Mouse (Mus musculus): Measurements from ENCODE around the gene Cgnl1. TPM values are rescaled to one million over a fixed set of nuclear protein-coding genes. Genes with fewer than 3 reads are reported as not detected.

Cgnl1 gene
- polyA plus RNA-seq, 1 experiment from 2014 or later: 8.1 TPM

GRCm38 (mm10) chr9:71663421-71664217 lies 107.8 kb downstream of the Cgnl1 start:
- no peak overlapping the region for H3K27ac ChIP-seq (replicated peaks)
- no peak overlapping the region for H3K9ac ChIP-seq
- no peak for ATAC-seq (ENCODE audit: low read depth)
- peaks cover 22% of the 10 kb centered on the region; the same call in 1 of the 2 replicates for H3K4me1 ChIP-seq (replicated peaks)
- 73% methylated on average over 11 of the region's 11 CpGs for WGBS
- no peak overlapping the region for H3K4me3 ChIP-seq
- H3K4me2 ChIP-seq: no peak overlapping the region
- no peaks in the 10 kb centered on the region for H3K27me3 ChIP-seq
- H3K36me3 ChIP-seq: no peaks in the 10 kb centered on the region
- H3K9me3 ChIP-seq: no peaks in the 10 kb centered on the region

DNA sequence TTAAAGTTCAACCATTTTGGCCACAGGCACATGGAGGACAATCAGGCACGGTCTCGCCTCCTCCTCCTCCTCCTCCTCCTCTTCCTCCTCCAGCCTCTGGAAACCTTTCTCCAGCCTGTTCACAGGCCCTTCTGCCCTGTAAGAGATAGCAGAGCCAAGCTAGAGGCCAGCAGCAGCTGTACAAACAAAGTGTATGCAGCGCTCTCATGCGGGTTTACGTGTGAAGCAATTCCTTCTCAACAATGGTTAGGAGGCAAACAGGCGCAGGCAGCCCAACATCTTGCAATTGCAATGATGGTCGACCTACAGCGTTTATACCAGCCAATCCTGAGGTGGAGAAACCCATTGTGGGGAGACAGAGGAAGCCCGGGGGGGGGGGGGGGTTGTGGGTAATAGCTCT lies 110.9 kb downstream of the Cgnl1 start:
- ATAC-seq (ENCODE audit: low read depth): no peak
- no peak overlapping the region for H3K9ac ChIP-seq
- H3K4me2 ChIP-seq: no peak overlapping the region
- H3K4me3 ChIP-seq: no peak overlapping the region
- H3K27me3 ChIP-seq: no peaks in the 10 kb centered on the region
- H3K27ac ChIP-seq (replicated peaks): 0 out of 2 replicates have a peak overlapping the region, but pooled peaks have one; percentile 13
- H3K9me3 ChIP-seq: no peaks in the 10 kb centered on the region
- 49% methylated on average over 9 of the region's 9 CpGs for WGBS
- H3K4me1 ChIP-seq (replicated peaks): peaks cover 22% of the 10 kb centered on the region; the same call in 1 of the 2 replicates
- no peaks in the 10 kb centered on the region for H3K36me3 ChIP-seq

DNA sequence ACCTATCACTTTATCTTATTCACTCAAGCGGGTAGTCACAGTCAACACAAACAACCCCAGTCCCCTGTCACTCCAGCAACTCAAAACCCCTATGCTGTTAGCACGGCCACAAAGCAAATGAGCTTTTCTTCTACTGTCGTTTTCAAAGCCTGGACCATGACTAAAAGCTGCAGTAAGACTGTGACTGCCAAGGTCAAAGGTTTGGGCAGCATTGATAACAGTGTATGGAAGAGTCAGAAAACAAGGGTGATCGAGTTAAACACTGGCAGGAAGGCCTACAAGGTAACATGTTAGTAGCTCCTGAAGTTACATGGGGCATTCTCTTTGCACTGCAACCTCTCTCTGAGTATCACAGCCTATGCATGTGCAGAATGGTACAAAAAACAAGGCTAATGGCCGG lies 111.7 kb downstream of the Cgnl1 start:
- Histone ChIP-seq H3K4me3 (no peak overlapping the region), H3K27me3 (no peaks in the 10 kb centered on the region), H3K9ac (no peak overlapping the region), H3K4me1 (replicated peaks) (peaks cover 22% of the 10 kb centered on the region; the same call in 1 of the 2 replicates), H3K36me3 (no peaks in the 10 kb centered on the region), H3K4me2 (no peak overlapping the region), H3K9me3 (no peaks in the 10 kb centered on the region), H3K27ac (replicated peaks) (no peak overlapping the region)
- no peak for ATAC-seq (ENCODE audit: low read depth)
- WGBS: 49% methylated on average over 5 of the region's 5 CpGs

GRCm38 (mm10) chr9:71657199-71657598 lies 114.2 kb downstream of the Cgnl1 start:
- Histone ChIP-seq H3K27me3 (no peaks in the 10 kb centered on the region), H3K4me3 (no peak overlapping the region), H3K4me1 (replicated peaks) (peaks cover 22% of the 10 kb centered on the region; the same call in 1 of the 2 replicates), H3K9me3 (no peaks in the 10 kb centered on the region), H3K36me3 (no peaks in the 10 kb centered on the region), H3K9ac (no peak overlapping the region), H3K4me2 (no peak overlapping the region), H3K27ac (replicated peaks) (no peak overlapping the region)
- no peak for ATAC-seq (ENCODE audit: low read depth)
- WGBS: 97% methylated on average over 1 of the region's 1 CpGs

DNA sequence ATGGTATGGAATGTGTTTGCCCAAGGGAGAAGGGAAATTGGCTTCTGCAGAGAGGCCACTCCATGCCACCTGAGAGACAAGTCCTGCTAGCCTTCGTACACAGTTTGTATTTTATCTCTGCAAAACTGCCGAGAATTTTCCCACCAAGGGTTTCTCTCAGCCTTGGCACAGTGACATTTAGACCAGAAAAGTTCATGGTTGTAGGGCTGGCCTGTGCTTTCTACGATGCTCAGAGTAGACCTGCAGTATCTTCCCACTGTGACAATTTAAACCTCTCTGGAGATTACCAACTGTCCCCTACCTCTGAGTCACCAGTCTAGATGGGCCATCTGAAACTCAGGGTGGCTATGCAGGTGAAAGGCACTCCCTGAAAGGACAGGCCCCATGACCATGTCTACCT lies 116.5 kb downstream of the Cgnl1 start:
- ATAC-seq (ENCODE audit: low read depth): no peak
- 84% methylated on average over 3 of the region's 3 CpGs for WGBS
- no peaks in the 10 kb centered on the region for H3K27me3 ChIP-seq

DNA sequence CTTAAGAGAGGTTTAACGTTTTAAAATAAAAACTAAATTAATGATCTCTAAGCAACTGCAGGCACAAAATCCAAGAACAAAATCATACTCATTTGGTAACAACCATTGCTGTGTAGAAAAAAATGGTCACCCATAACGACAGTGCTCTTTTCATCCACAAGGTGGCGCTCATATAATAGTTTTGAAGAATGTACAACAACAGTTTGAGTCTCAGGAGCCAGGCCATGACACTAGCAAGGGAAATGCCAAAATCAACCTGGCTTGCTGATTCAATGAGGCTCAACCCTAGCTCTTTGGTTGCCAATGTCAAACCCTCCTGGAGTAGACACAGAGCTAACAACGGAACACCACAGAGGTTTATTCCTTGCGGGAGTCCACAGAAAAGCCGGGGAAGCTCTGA lies 125.3 kb downstream of the Cgnl1 start:
- Histone ChIP-seq H3K4me2 (no peak overlapping the region), H3K4me1 (replicated peaks) (0 out of 2 replicates have a peak, but pooled peaks cover 2% of the 10 kb centered on the region), H3K27ac (replicated peaks) (no peak overlapping the region), H3K36me3 (no peaks in the 10 kb centered on the region), H3K9ac (no peak overlapping the region; the same call in 1 of the 2 replicates), H3K9me3 (no peaks in the 10 kb centered on the region), H3K27me3 (no peaks in the 10 kb centered on the region), H3K4me3 (no peak overlapping the region)
- WGBS: 34% methylated on average over 6 of the region's 6 CpGs
- no peak for ATAC-seq (ENCODE audit: low read depth)

More for the DNA sequence above, 116.5 kb downstream of the Cgnl1 start:
- Histone ChIP-seq H3K9me3 (no peaks in the 10 kb centered on the region), H3K4me3 (no peak overlapping the region), H3K4me2 (no peak overlapping the region), H3K27ac (replicated peaks) (no peak overlapping the region), H3K4me1 (replicated peaks) (peaks cover 9% of the 10 kb centered on the region; the same call in 1 of the 2 replicates), H3K36me3 (no peaks in the 10 kb centered on the region), H3K9ac (no peak overlapping the region)

GRCm38 (mm10) chr9:71643611-71644010 lies 127.8 kb downstream of the Cgnl1 start:
- ATAC-seq (ENCODE audit: low read depth): no peak
- Histone ChIP-seq H3K9ac (no peak overlapping the region), H3K27me3 (no peaks in the 10 kb centered on the region), H3K4me1 (replicated peaks) (0 out of 2 replicates have a peak, but pooled peaks cover 2% of the 10 kb centered on the region), H3K4me2 (no peak overlapping the region), H3K36me3 (no peaks in the 10 kb centered on the region), H3K9me3 (no peaks in the 10 kb centered on the region), H3K27ac (replicated peaks) (no peak overlapping the region), H3K4me3 (no peak overlapping the region)
- 92% methylated on average over 4 of the region's 4 CpGs for WGBS

DNA sequence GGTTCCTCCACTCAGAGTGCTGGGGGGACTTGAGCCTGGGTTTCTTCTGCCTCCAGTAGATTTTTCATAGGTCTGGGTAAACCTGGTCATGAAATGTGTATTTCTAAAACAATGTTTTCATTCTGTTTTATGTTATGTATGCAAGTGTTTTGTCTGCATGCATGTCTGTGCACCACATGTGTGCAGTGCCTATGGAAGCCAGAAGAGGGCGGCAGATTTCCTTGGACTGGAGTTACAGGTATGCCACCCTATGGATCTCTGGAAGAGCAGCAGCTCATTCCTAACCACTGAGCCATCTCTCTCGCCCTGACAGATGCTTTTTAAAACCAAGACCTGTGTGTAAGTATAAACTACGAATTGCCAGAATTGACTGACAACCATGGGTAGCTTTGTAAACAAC lies 129.1 kb downstream of the Cgnl1 start:
- Histone ChIP-seq H3K4me2 (no peak overlapping the region), H3K27ac (replicated peaks) (no peak overlapping the region), H3K27me3 (no peaks in the 10 kb centered on the region), H3K36me3 (no peaks in the 10 kb centered on the region), H3K4me3 (no peak overlapping the region), H3K9me3 (no peaks in the 10 kb centered on the region), H3K4me1 (replicated peaks) (peaks cover 3% of the 10 kb centered on the region), H3K9ac (no peak overlapping the region)
- no peak for ATAC-seq (ENCODE audit: low read depth)
- 88% methylated on average over 3 of the region's 3 CpGs for WGBS

GRCm38 (mm10) chr9:71640361-71640927 lies 131.0 kb downstream of the Cgnl1 start:
- Histone ChIP-seq H3K4me3 (no peak overlapping the region), H3K27ac (replicated peaks) (no peak overlapping the region), H3K4me2 (no peak overlapping the region), H3K9ac (no peak overlapping the region), H3K9me3 (no peaks in the 10 kb centered on the region), H3K4me1 (replicated peaks) (peaks cover 18% of the 10 kb centered on the region), H3K36me3 (no peaks in the 10 kb centered on the region), H3K27me3 (no peaks in the 10 kb centered on the region)
- 71% methylated on average over 4 of the region's 4 CpGs for WGBS
- ATAC-seq (ENCODE audit: low read depth): no peak

DNA sequence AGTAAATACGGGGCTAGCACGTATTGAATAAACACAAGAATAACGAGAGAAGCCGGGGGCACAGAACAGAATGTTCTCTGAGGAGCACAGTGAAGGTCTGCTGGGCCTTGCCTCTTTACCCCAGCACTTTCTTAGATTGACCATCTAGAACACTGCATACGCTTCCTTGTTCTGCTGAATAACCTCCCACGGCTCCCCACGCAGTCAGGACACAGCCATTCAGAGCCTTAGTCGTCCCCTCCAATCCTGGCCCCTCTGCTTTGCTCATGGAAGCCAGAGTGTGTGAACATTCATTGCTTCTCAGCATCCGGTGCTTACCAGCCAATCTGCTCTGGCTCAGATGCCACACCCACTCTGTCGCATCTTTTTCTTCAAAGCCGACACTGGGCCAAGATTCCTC lies 133.2 kb downstream of the Cgnl1 start:
- Histone ChIP-seq H3K9me3 (no peaks in the 10 kb centered on the region), H3K27me3 (no peaks in the 10 kb centered on the region), H3K36me3 (no peaks in the 10 kb centered on the region), H3K4me2 (no peak overlapping the region), H3K4me3 (no peak overlapping the region), H3K27ac (replicated peaks) (no peak overlapping the region), H3K4me1 (replicated peaks) (peaks cover 18% of the 10 kb centered on the region), H3K9ac (no peak overlapping the region)
- WGBS: 72% methylated on average over 11 of the region's 11 CpGs
- ATAC-seq (ENCODE audit: low read depth): no peak

DNA sequence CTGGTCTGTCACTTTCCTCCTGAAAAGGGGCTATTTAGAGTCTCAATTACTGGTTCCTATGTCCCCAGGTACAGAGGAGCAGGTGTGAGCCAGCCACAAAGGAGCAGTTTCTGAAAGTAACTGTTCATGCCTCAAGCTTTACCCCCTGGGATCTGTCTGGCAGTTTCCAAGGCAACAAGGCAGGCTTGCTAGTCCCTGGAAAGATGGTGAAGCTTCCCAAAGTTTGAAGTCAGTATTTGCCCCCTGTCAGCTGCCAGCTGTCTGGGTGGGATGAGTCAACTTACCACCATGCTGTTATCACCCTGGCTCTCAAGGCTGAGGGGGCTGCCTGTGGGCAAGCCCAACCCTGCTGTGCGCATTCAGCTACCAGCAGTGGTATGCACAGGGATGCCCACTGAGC lies 134.5 kb downstream of the Cgnl1 start:
- H3K9me3 ChIP-seq: no peaks in the 10 kb centered on the region
- H3K4me3 ChIP-seq: no peak overlapping the region
- H3K4me2 ChIP-seq: no peak overlapping the region
- peak overlapping the region; percentile 34; the same call in 1 of the 2 replicates for H3K27ac ChIP-seq (replicated peaks)
- WGBS: 63% methylated on average over 1 of the region's 1 CpGs
- H3K4me1 ChIP-seq (replicated peaks): peaks cover 18% of the 10 kb centered on the region
- no peak overlapping the region for H3K9ac ChIP-seq
- no peaks in the 10 kb centered on the region for H3K36me3 ChIP-seq
- peak; percentile 74 for ATAC-seq (ENCODE audit: low read depth)
- no peaks in the 10 kb centered on the region for H3K27me3 ChIP-seq

- H3K36me3 ChIP-seq: no peaks in the 10 kb centered on the region
- ATAC-seq (ENCODE audit: low read depth): no peak
- peaks cover 18% of the 10 kb centered on the region for H3K4me1 ChIP-seq (replicated peaks)
- H3K4me3 ChIP-seq: no peak overlapping the region
- no peak overlapping the region for H3K27ac ChIP-seq (replicated peaks)
- no peaks in the 10 kb centered on the region for H3K9me3 ChIP-seq
- no peak overlapping the region for H3K4me2 ChIP-seq
- H3K27me3 ChIP-seq: no peaks in the 10 kb centered on the region
- 71% methylated on average over 1 of the region's 1 CpGs for WGBS
- no peak overlapping the region for H3K9ac ChIP-seq
Observed at GRCm38 (mm10) chr9:71635627-71636026, 135.8 kb downstream of the Cgnl1 start.
